Mouse (Mus musculus) cortical plate, adult 2 months (tissue): ENCODE measurements at regions not wholly inside any gene's neighbourhood (a gene's known extent, or its start where the extent isn't known, plus 50 kb on each side); places are given as distances from the start of the nearest gene placed in this dataset.

Experiments used
- CTCF ChIP-seq: fragments of 200-500 bp; IDR thresholded peaks from 2 replicates; pipeline ENCODE4 v1.5.1; 2011; ENCODE audit warnings: mild to moderate bottlenecking, control low read depth, low read length; ENCODE audit not compliant: insufficient read depth; ENCODE audit errors: extremely low read depth
- POLR2A ChIP-seq: fragments of 200-500 bp; IDR thresholded peaks from 2 replicates; pipeline ENCODE4 v1.6.1; 2011; ENCODE audit warnings: mild to moderate bottlenecking, low read length, control low read depth; ENCODE audit not compliant: insufficient read depth; ENCODE audit errors: extremely low read depth

DNA sequence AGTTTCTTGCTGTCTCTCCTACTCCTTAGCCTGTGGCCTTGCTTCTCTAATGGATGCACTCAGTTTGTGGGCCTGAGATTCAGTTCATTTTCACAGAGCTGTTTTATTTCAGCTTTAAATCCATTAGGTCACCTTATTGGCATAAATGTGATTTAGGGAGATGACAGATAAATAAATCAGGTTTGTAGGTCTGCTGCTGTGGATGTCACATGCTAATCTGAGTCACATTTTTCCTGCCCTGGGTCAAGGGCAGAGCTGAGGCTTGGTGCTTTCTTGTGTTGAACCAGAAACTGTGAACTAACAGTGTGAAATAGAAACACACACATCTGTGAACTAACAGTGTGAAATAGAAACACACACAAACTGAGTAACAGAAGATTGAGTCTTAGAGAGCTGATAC lies 266.9 kb downstream of the Kcnrg start:
- TF ChIP-seq POLR2A (no peak), CTCF (no peak)
